Mouse (Mus musculus): Measurements from ENCODE around the gene Epsti1. TPM values are rescaled to one million over a fixed set of nuclear protein-coding genes. Genes with fewer than 3 reads are reported as not detected.
"Not testable (repeated sequence)": the region's sequence is repeated elsewhere in the genome, so short reads cannot be mapped to it uniquely, and the experiment has no call there.

Gene Epsti1
- total and polyA plus RNA-seq, 3 experiments = 0.86 to 0.97 (median 0.93) TPM

DNA sequence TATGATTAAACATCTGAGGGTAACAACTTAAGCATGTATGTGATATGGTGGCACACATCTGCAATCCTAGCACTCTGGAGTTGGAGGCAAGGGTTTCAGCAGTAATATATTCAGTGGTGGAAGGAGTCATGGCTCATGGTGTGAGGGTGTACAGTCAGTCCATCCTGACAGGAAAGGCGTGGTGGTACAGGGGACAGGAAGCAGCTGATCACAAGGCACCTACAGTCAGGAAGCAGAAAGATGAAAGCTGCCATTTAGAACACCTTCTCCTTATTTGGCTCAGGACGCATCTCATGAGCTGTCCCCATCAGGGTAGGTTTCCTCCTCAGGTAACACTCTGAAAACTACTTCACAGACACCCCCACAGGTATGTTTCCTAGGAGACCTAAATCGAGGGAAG, 33.1 kb upstream of the Epsti1 start:
- Histone ChIP-seq H3K36me3 (ENCODE audit: control insufficient read depth, insufficient read depth, low read length) (peaks cover 5% of the 10 kb centered on the region; the same call in 1 of the 2 replicates), H3K4me1 (ENCODE audit: control insufficient read depth, insufficient read depth, low read length) (peaks cover 1% of the 10 kb centered on the region), H3K4me3 (no peak overlapping the region), H3K27ac (no peak overlapping the region), H3K79me2 (replicated peaks; ENCODE audit: control insufficient read depth, insufficient read depth, low read length) (no peaks in the 10 kb centered on the region), H3K27me3 (ENCODE audit: control insufficient read depth, insufficient read depth, low read length) (no peaks in the 10 kb centered on the region), H3K9ac (ENCODE audit: low read depth, low read length) (no peak overlapping the region)
- intact Hi-C loops (cut with DNase I) = no loop called here
- 85% methylated on average over 3 of the region's 3 CpGs for WGBS
- DNase-seq = no peak
- TF ChIP-seq CTCF (IDR thresholded peaks at IDR 0.05) (no peak), EP300 (IDR thresholded peaks at IDR 0.05; ENCODE audit: insufficient read depth, low read depth, low read length) (no peak), POLR2A (IDR thresholded peaks at IDR 0.05; ENCODE audit: insufficient read depth, low read depth, low read length) (no peak)

DNA sequence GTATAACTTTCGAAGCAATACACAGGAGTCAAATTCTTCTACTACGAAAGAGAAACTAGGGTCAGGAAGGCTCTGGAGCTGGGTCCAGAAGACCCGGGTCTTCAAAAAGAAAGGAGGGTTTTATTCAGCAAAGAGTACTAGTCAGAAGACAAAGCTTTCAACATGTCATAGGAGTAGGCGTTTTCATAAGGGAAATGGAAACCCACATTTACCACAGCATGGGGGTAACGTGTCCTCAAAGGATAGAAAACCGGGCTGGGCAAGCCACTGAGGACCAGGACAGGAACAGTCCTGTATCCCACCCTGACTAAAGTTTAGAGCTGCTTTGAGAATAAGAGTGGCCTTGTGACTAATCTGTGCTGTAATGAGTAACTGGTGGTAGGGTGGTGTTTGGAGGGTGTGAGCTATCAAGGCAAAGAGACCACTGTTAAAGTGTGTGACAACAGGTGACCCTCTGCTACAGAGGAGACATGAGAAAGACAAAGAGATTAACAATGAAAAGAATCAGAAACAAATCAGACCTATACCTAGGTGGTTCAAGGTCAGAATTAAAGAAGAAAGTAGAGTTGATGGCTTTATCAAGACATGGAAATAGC, 32.6 kb upstream of the Epsti1 start:
- Histone ChIP-seq H3K79me2 (replicated peaks; ENCODE audit: control insufficient read depth, insufficient read depth, low read length) (no peaks in the 10 kb centered on the region), H3K9ac (ENCODE audit: low read depth, low read length) (no peak overlapping the region), H3K36me3 (ENCODE audit: control insufficient read depth, insufficient read depth, low read length) (peaks cover 5% of the 10 kb centered on the region; the same call in 1 of the 2 replicates), H3K27me3 (ENCODE audit: control insufficient read depth, insufficient read depth, low read length) (no peaks in the 10 kb centered on the region), H3K4me1 (ENCODE audit: control insufficient read depth, insufficient read depth, low read length) (peaks cover 1% of the 10 kb centered on the region), H3K27ac (no peak overlapping the region), H3K4me3 (no peak overlapping the region)
- intact Hi-C loops (cut with DNase I) = no loop called here
- DNase-seq = no peak
- no peak for TF ChIP-seq CTCF (IDR thresholded peaks at IDR 0.05)
- no peak for TF ChIP-seq POLR2A (IDR thresholded peaks at IDR 0.05; ENCODE audit: insufficient read depth, low read depth, low read length)
- TF ChIP-seq EP300 (IDR thresholded peaks at IDR 0.05; ENCODE audit: insufficient read depth, low read depth, low read length) = no peak
- 90% methylated on average over 6 of the region's 6 CpGs for WGBS

DNA sequence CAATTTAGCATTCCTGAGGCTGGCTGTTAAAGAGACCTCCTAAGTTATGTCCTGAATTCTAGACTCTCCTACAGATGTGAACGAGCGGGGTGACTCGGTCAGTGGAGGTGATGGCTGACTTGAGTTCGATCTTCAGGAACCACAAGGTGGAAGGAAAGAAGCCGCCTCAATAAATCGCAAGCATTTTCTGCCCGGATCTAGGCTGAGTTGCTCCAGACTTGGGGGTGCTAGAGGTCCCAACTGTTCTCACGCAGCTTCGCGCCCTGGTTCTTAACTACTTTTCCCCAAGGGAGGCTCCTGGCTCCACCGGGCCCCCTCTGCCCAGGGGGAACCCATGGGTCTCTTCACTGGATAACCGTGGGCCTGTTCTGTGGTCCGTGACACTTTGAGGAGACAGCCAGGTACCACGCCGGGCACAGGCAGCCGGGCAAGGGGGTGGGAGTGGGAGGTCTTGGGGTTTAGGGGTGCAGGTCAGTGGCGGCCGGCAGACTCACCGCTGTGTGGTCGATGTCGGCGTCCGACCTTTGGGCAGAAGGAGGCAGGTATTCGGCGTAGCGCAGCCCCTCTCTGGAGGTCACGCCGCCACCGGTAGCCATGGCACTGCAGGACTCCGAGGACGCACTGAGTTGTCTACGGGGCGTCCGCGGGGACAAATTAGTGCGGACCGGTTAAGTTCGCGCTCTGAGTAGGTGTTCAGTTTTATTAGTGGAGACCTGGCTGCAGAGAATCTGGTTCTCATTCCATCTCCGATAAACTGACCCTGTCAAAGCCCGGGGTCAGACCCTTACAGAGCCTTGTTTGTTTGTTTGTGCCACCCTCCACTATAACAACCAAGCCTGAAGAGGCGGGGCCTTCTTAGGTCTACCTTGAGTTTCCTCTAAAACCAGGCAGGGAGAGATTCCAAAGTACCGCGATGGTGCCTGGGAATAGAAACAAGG, 29.5 kb upstream of the Epsti1 start, which contains the start of gene Dnajc15:
Gene Dnajc15 (minus strand): TSS at position 822 of the 938 bp plus-strand sequence.
- WGBS = 1% methylated on average over 44 of the region's 44 CpGs
- DNase-seq = peak; percentile 90 to 93
- intact Hi-C loops (cut with DNase I) = no loop called here
- TF ChIP-seq CTCF (IDR thresholded peaks at IDR 0.05) = peak; percentile 41
- TF ChIP-seq EP300 (IDR thresholded peaks at IDR 0.05; ENCODE audit: insufficient read depth, low read depth, low read length) = 0 out of 2 replicates have a peak, but pooled peaks have one; percentile 10
- TF ChIP-seq POLR2A (IDR thresholded peaks at IDR 0.05; ENCODE audit: insufficient read depth, low read depth, low read length) = peak; percentile 22; the same call in 1 of the 2 replicates
- H3K4me3 ChIP-seq = peak within 1 kb of the TSS; percentile 95
- H3K4me1 ChIP-seq (ENCODE audit: control insufficient read depth, insufficient read depth, low read length) = peaks cover 1% of the 10 kb centered on the region
- peak within 1 kb of the TSS; percentile 77 for H3K27ac ChIP-seq
- no peaks in the 10 kb centered on the region for H3K27me3 ChIP-seq (ENCODE audit: control insufficient read depth, insufficient read depth, low read length)
- 0 out of 2 replicates have a peak, but pooled peaks cover 2% of the 10 kb centered on the region for H3K36me3 ChIP-seq (ENCODE audit: control insufficient read depth, insufficient read depth, low read length)
- peak within 1 kb of the TSS; percentile 76 for H3K9ac ChIP-seq (ENCODE audit: low read depth, low read length)
- no peaks in the 10 kb centered on the region for H3K79me2 ChIP-seq (replicated peaks; ENCODE audit: control insufficient read depth, insufficient read depth, low read length)

DNA sequence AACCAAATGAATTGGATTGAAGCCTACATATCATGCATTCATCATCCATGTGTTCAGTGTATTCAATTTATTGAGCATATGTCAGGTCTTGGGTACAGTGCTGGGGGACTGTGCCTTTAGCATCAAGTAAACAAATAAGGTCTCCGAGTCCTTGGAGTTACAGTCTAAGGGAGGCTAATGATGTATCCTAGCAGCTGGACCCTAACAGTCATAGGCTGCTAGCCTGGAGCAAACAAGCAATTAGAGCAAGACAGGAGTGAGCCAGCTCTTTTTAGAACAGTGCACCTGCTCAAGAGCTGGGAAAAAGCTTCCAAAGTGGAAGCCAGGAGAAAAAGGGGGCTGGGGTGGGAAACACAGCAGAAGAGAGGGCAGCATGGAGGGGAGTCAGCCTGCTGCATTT, 27.8 kb upstream of the Epsti1 start:
- H3K36me3 ChIP-seq (ENCODE audit: control insufficient read depth, insufficient read depth, low read length) = 0 out of 2 replicates have a peak, but pooled peaks cover 2% of the 10 kb centered on the region
- H3K79me2 ChIP-seq (replicated peaks; ENCODE audit: control insufficient read depth, insufficient read depth, low read length) = no peaks in the 10 kb centered on the region
- H3K9ac ChIP-seq (ENCODE audit: low read depth, low read length) = no peak overlapping the region
- H3K4me1 ChIP-seq (ENCODE audit: control insufficient read depth, insufficient read depth, low read length) = peaks cover 1% of the 10 kb centered on the region
- no peak overlapping the region for H3K27ac ChIP-seq
- intact Hi-C loops (cut with DNase I) = no loop called here
- WGBS = 95% methylated on average over 1 of the region's 1 CpGs
- no peaks in the 10 kb centered on the region for H3K27me3 ChIP-seq (ENCODE audit: control insufficient read depth, insufficient read depth, low read length)
- H3K4me3 ChIP-seq = no peak overlapping the region
- no peak for DNase-seq
- TF ChIP-seq EP300 (IDR thresholded peaks at IDR 0.05; ENCODE audit: insufficient read depth, low read depth, low read length) = no peak
- TF ChIP-seq POLR2A (IDR thresholded peaks at IDR 0.05; ENCODE audit: insufficient read depth, low read depth, low read length) = no peak
- TF ChIP-seq CTCF (IDR thresholded peaks at IDR 0.05) = no peak

DNA sequence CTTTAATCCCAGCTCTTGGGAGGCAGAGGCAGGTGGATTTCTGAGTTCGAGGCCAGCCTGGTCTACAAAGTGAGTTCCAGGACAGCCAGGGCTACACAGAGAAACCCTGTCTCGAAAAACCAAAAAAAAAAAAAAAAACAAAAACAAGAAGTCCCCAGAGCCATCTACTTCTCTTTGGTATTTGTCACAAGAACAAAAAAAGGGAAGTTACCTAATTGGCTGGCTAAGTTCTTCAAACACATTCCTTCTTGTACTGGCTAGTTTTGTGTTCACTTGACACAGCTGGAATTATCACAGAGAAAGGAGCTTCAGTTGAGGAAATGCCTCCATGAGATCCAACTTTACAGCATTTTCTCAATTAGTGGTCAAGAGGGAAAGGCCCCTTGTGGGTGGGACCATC, 26.2 kb upstream of the Epsti1 start:
- H3K9ac ChIP-seq (ENCODE audit: low read depth, low read length); DNase-seq; H3K79me2 ChIP-seq (replicated peaks; ENCODE audit: control insufficient read depth, insufficient read depth, low read length); H3K36me3 ChIP-seq (ENCODE audit: control insufficient read depth, insufficient read depth, low read length); H3K4me1 ChIP-seq (ENCODE audit: control insufficient read depth, insufficient read depth, low read length); H3K4me3 ChIP-seq; H3K27me3 ChIP-seq (ENCODE audit: control insufficient read depth, insufficient read depth, low read length); intact Hi-C loops (cut with DNase I); H3K27ac ChIP-seq: not testable (repeated sequence)
- 45% methylated on average over 2 of the region's 2 CpGs for WGBS

DNA sequence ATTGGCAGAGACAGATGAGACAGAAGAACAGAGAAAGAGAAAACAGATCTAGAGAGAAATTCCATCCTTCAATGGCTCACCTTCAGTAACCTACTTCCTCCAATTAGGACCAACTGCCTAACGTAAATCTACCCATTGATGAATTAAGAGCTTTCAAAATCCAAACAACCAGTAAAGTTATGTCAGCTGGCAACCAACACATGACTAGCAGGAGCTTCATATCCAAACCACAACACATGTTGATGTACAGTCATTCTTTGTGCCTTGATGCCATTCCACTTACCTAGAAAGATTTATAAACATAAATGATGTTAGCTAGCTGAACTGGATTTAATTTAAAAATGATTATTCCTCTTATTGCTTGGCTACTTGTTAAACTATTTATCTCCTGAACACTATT, 22.0 kb upstream of the Epsti1 start:
- H3K36me3 ChIP-seq (ENCODE audit: control insufficient read depth, insufficient read depth, low read length) = no peaks in the 10 kb centered on the region
- intact Hi-C loops (cut with DNase I) = no loop called here
- no peaks in the 10 kb centered on the region for H3K79me2 ChIP-seq (replicated peaks; ENCODE audit: control insufficient read depth, insufficient read depth, low read length)
- H3K27ac ChIP-seq = no peak overlapping the region
- no peak overlapping the region for H3K9ac ChIP-seq (ENCODE audit: low read depth, low read length)
- 78% methylated on average over 1 of the region's 1 CpGs for WGBS
- DNase-seq = no peak
- no peaks in the 10 kb centered on the region for H3K4me1 ChIP-seq (ENCODE audit: control insufficient read depth, insufficient read depth, low read length)
- no peak for TF ChIP-seq EP300 (IDR thresholded peaks at IDR 0.05; ENCODE audit: insufficient read depth, low read depth, low read length)
- TF ChIP-seq CTCF (IDR thresholded peaks at IDR 0.05) = no peak
- no peak for TF ChIP-seq POLR2A (IDR thresholded peaks at IDR 0.05; ENCODE audit: insufficient read depth, low read depth, low read length)
- no peak overlapping the region for H3K4me3 ChIP-seq
- no peaks in the 10 kb centered on the region for H3K27me3 ChIP-seq (ENCODE audit: control insufficient read depth, insufficient read depth, low read length)
